Mouse (Mus musculus): ENCODE data around the gene Muc5b. TPM values are rescaled to one million over a fixed set of nuclear protein-coding genes. Genes with fewer than 3 reads are reported as not detected.
A peak's percentile ranks its signal among the peaks of the same experiment; 100 is the strongest.

The Muc5b gene
- polyA plus RNA-seq, 1 experiment from 2014 or later, result 0.03 TPM

DNA sequence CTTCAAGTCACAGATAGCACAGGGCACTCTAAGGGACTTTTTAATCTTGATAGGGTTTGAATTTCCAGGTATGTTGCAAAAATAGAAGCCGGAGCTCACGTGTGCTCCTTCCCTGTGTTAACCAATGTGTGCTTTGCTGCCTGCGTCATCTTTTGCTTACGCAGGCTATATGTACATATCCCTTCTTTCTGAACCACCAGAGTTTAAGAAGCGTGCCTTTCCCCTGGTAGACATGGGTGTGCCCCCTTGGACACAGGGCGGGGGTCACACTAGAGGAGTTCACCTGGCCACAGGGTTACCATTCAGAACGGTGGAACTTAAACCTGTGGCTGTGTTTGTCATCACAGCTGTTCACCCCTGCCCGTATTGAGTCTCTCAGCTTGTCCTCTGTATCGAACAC, 14.5 kb upstream of the Muc5b start:
- WGBS, result 88% methylated on average over 9 of the region's 9 CpGs

GRCm38 (mm10) chr7:141835941-141836340, 2.9 kb upstream of the Muc5b start:
- Histone ChIP-seq H3K27me3 (no peaks in the 10 kb centered on the region), H3K27ac (no peak overlapping the region), H3K4me2 (replicated peaks) (no peak overlapping the region), H3K4me3 (no peak overlapping the region), H3K36me3 (no peaks in the 10 kb centered on the region), H3K9ac (no peak overlapping the region), H3K9me3 (no peaks in the 10 kb centered on the region), H3K4me1 (no peaks in the 10 kb centered on the region)
- no peak for ATAC-seq (ENCODE audit: low FRiP score, low read depth)
- WGBS, result 78% methylated on average over 7 of the region's 7 CpGs

More for the DNA sequence above, 14.5 kb upstream of the Muc5b start:
- peaks cover 10% of the 10 kb centered on the region; the same call in 1 of the 2 replicates for H3K4me1 ChIP-seq
- H3K27me3 ChIP-seq, result no peaks in the 10 kb centered on the region
- ATAC-seq (ENCODE audit: low FRiP score, low read depth), result no peak
- no peak overlapping the region for H3K27ac ChIP-seq
- no peak overlapping the region for H3K9ac ChIP-seq
- H3K36me3 ChIP-seq, result no peaks in the 10 kb centered on the region
- H3K4me3 ChIP-seq, result no peak overlapping the region
- H3K9me3 ChIP-seq, result no peaks in the 10 kb centered on the region
- no peak overlapping the region for H3K4me2 ChIP-seq (replicated peaks)

DNA sequence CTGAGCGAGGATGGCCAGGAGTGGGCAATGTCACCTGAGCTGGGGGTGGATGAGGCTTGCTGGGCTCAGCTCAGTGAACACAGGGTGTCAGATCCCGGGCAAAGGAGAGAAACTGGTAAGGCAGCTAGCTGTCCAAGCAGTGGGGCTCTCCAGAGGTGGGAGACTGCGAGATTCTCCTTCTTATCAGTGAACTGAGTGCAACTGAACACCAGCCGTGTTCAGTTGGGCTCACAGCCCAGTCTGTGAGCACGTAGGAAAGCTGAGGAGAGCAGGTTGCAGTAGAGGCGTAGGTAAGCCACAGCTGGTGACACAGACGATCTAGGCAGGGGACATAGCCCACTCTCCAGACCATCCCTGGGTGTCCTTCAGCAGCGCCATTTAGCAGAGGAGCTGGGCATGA, 2.4 kb upstream of the Muc5b start:
- H3K36me3 ChIP-seq, result no peaks in the 10 kb centered on the region
- no peak overlapping the region for H3K9ac ChIP-seq
- no peak overlapping the region for H3K4me2 ChIP-seq (replicated peaks)
- ATAC-seq (ENCODE audit: low FRiP score, low read depth), result no peak
- WGBS, result 80% methylated on average over 8 of the region's 8 CpGs
- H3K9me3 ChIP-seq, result no peaks in the 10 kb centered on the region
- no peaks in the 10 kb centered on the region for H3K27me3 ChIP-seq
- no peak overlapping the region for H3K27ac ChIP-seq
- H3K4me1 ChIP-seq, result no peaks in the 10 kb centered on the region
- no peak overlapping the region for H3K4me3 ChIP-seq

DNA sequence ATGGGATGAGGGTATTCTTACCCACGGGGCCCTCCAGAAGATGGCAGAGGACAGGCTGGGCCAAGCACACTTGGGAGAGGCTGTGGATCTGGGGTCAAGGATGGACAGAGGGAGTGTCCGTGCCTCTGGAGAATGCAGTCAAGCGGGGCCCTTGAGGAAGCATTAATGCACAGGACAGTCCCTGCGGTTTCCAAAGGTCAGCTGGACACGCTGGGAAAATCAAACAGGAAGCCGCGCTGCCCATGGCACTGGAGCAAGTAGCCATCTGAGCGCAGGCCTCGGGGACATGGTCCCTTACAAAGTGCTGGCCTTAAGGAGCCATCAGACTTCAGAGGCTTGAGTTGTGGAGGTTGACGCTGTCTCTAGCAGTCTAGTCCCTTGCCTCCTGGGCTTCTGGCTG, 1.5 kb downstream of the Muc5b start:
- Histone ChIP-seq H3K36me3 (no peaks in the 10 kb centered on the region), H3K4me3 (no peak overlapping the region), H3K4me1 (no peaks in the 10 kb centered on the region), H3K4me2 (replicated peaks) (no peak overlapping the region), H3K9ac (no peak overlapping the region), H3K9me3 (no peaks in the 10 kb centered on the region), H3K27me3 (no peaks in the 10 kb centered on the region), H3K27ac (no peak overlapping the region)
- 86% methylated on average over 10 of the region's 10 CpGs for WGBS
- ATAC-seq (ENCODE audit: low FRiP score, low read depth), result no peak

- H3K27me3 ChIP-seq, result no peaks in the 10 kb centered on the region
- no peaks in the 10 kb centered on the region for H3K4me1 ChIP-seq
- no peak overlapping the region for H3K4me2 ChIP-seq (replicated peaks)
- no peaks in the 10 kb centered on the region for H3K36me3 ChIP-seq
- no peak overlapping the region for H3K27ac ChIP-seq
- no peak for ATAC-seq (ENCODE audit: low FRiP score, low read depth)
- no peak overlapping the region for H3K4me3 ChIP-seq
- no peaks in the 10 kb centered on the region for H3K9me3 ChIP-seq
- no peak overlapping the region for H3K9ac ChIP-seq
- 84% methylated on average over 4 of the region's 4 CpGs for WGBS
Measured at GRCm38 (mm10) chr7:141861046-141861445, 22.2 kb downstream of the Muc5b start.

DNA sequence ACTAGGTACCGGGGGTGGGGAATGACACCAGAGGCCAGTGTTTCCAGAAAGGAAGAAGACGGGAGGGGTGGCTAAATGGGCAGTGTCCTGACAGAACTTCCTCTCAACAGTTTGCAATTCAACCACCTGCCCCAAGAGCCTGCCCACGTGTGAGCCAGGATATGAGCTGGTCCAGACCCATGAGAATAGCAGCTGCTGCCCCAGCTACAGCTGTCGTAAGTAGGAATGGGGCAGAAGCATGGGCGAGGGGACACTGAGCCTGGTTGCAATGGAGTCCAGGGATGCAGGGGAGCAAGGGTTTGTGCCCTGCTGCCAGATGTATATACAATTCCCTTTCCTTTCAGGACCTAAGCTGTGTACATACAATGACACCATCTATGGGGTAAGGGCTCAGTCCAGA, 30.8 kb downstream of the Muc5b start:
- whole genome bisulfite sequencing, result 69% methylated on average over 5 of the region's 5 CpGs
- Histone ChIP-seq H3K36me3 (peaks cover 26% of the 10 kb centered on the region), H3K9ac (no peak overlapping the region), H3K4me1 (no peaks in the 10 kb centered on the region), H3K27ac (no peak overlapping the region), H3K9me3 (no peaks in the 10 kb centered on the region), H3K4me2 (replicated peaks) (no peak overlapping the region), H3K27me3 (no peaks in the 10 kb centered on the region), H3K4me3 (no peak overlapping the region)
- ATAC-seq (ENCODE audit: low FRiP score, low read depth), result no peak

DNA sequence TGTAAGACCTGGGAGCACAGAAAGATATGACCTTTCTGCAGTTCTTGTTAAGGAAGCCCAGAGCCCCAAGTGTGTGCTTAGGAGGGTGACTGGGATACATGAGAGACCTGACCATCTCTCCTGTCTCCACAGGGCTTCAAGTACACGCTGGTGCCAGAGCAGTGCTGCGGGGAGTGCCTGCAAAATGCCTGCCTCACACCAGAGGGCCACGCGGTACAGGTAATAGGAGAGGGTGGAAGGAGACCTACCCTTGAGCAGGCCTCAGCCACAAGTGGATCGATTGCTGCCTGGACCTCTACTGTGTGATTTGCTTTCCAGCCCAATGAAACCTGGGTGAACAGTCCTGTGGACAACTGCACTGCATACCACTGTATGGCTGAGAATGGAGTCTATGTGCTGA, 31.7 kb downstream of the Muc5b start:
- H3K9me3 ChIP-seq, result no peaks in the 10 kb centered on the region
- H3K4me2 ChIP-seq (replicated peaks), result no peak overlapping the region
- H3K4me1 ChIP-seq, result no peaks in the 10 kb centered on the region
- no peak overlapping the region for H3K4me3 ChIP-seq
- no peak overlapping the region for H3K9ac ChIP-seq
- H3K36me3 ChIP-seq, result peaks cover 33% of the 10 kb centered on the region
- WGBS, result 79% methylated on average over 5 of the region's 5 CpGs
- H3K27ac ChIP-seq, result no peak overlapping the region
- no peak for ATAC-seq (ENCODE audit: low FRiP score, low read depth)
- H3K27me3 ChIP-seq, result no peaks in the 10 kb centered on the region

- Histone ChIP-seq H3K27ac (no peak overlapping the region), H3K9ac (no peak overlapping the region), H3K4me1 (no peaks in the 10 kb centered on the region), H3K4me2 (replicated peaks) (no peak overlapping the region), H3K4me3 (no peak overlapping the region), H3K9me3 (no peaks in the 10 kb centered on the region), H3K27me3 (no peaks in the 10 kb centered on the region), H3K36me3 (peaks cover 54% of the 10 kb centered on the region)
- ATAC-seq (ENCODE audit: low FRiP score, low read depth), result no peak
- WGBS, result 84% methylated on average over 5 of the region's 5 CpGs
Measured at GRCm38 (mm10) chr7:141874891-141875290, 36.0 kb downstream of the Muc5b start.

- H3K4me3 ChIP-seq, result no peak overlapping the region
- no peaks in the 10 kb centered on the region for H3K9me3 ChIP-seq
- H3K36me3 ChIP-seq, result peaks cover 72% of the 10 kb centered on the region
- no peak for ATAC-seq (ENCODE audit: low FRiP score, low read depth)
- no peaks in the 10 kb centered on the region for H3K4me1 ChIP-seq
- no peaks in the 10 kb centered on the region for H3K27me3 ChIP-seq
- no peak overlapping the region for H3K4me2 ChIP-seq (replicated peaks)
- 83% methylated on average over 2 of the region's 2 CpGs for WGBS
- H3K27ac ChIP-seq, result no peak overlapping the region
- H3K9ac ChIP-seq, result no peak overlapping the region
Measured at GRCm38 (mm10) chr7:141878813-141879212, 39.9 kb downstream of the Muc5b start.

DNA sequence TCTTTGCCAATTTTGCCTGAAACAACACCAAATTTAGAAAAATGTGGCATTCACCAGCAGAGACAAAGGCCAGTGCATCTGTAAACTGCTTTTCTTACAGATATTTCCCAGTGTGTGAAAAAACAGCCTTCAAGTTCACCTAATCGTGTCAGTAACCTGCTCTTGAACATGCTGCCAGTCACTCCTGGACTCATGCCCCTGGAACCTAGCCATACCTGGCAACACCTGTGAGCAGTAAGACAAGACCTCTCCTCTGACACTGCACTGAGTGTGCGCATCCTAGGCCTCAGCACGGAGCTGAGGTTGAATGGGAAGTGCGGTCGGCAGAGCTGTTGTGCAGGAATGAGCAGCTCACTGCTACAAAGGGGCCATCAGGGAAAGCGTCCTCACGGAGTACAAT, 53.3 kb downstream of the Muc5b start:
- WGBS, result 93% methylated on average over 7 of the region's 7 CpGs
- H3K36me3 ChIP-seq, result peaks cover 65% of the 10 kb centered on the region

GRCm38 (mm10) chr7:141901825-141902224, 63.0 kb downstream of the Muc5b start:
- Histone ChIP-seq H3K27ac (no peak overlapping the region), H3K4me3 (peak overlapping the region; percentile 87), H3K4me2 (replicated peaks) (peak overlapping the region; percentile 90), H3K27me3 (peaks cover 22% of the 10 kb centered on the region), H3K4me1 (peaks cover 30% of the 10 kb centered on the region), H3K9me3 (no peaks in the 10 kb centered on the region), H3K9ac (peak overlapping the region; percentile 90), H3K36me3 (no peaks in the 10 kb centered on the region)
- ATAC-seq (ENCODE audit: low FRiP score, low read depth), result peak; percentile 49
- 2% methylated on average over 16 of the region's 16 CpGs for WGBS

More for the DNA sequence above, 53.3 kb downstream of the Muc5b start:
- Histone ChIP-seq H3K9ac (no peak overlapping the region), H3K27me3 (no peaks in the 10 kb centered on the region), H3K9me3 (no peaks in the 10 kb centered on the region), H3K4me3 (no peak overlapping the region), H3K4me1 (no peaks in the 10 kb centered on the region), H3K27ac (no peak overlapping the region), H3K4me2 (replicated peaks) (no peak overlapping the region)
- ATAC-seq (ENCODE audit: low FRiP score, low read depth), result no peak

DNA sequence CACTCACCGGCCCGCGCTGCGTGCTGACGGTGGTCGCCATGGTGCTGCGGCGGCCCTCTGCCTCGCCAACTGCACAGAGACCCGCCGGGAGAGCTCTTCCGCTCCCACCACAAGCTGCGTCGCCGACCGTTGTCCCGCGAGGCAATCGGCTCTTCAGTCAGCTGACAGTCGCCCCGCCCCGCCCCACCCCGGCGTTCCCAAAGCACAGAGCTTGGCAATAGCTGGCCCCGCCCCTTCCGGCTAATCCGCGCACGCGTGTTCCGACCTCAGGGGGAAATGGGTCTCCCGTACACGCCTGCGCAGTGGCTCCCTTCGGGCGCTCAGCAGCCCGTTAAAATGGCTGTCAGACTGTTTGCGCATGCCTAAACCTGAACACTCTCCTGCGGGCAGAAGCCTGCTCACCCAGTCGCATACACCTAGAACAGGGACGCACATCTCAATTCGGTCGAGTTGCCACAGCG, 63.4 kb downstream of the Muc5b start:
- no peak overlapping the region for H3K27ac ChIP-seq
- under 1% methylated on average over 44 of the region's 44 CpGs for WGBS

GRCm38 (mm10) chr7:141902791-141903190, 63.9 kb downstream of the Muc5b start:
- Histone ChIP-seq H3K4me3 (peak overlapping the region; percentile 87), H3K4me1 (peaks cover 30% of the 10 kb centered on the region), H3K9me3 (no peaks in the 10 kb centered on the region), H3K9ac (peak overlapping the region; percentile 63; the same call in 1 of the 2 replicates), H3K36me3 (no peaks in the 10 kb centered on the region), H3K4me2 (replicated peaks) (peak overlapping the region; percentile 63), H3K27ac (no peak overlapping the region), H3K27me3 (peaks cover 22% of the 10 kb centered on the region)
- 69% methylated on average over 4 of the region's 4 CpGs for WGBS
- no peak for ATAC-seq (ENCODE audit: low FRiP score, low read depth)

More for the DNA sequence above, 63.4 kb downstream of the Muc5b start:
- Histone ChIP-seq H3K27me3 (peaks cover 22% of the 10 kb centered on the region), H3K4me2 (replicated peaks) (peak overlapping the region; percentile 90), H3K9me3 (no peaks in the 10 kb centered on the region), H3K36me3 (no peaks in the 10 kb centered on the region), H3K4me3 (peak overlapping the region; percentile 87), H3K9ac (peak overlapping the region; percentile 90), H3K4me1 (peaks cover 30% of the 10 kb centered on the region)
- peak; percentile 98 for ATAC-seq (ENCODE audit: low FRiP score, low read depth)
